Mouse (Mus musculus) kidney, embryonic 15.5 days (tissue): ENCODE measurements around the gene Ccdc13. TPM values are rescaled to one million over a fixed set of nuclear protein-coding genes. Genes with fewer than 3 reads are reported as not detected.

Experiments used
- ATAC-seq: fragments of 200-750 bp; cut with Nextera tagmentation; replicated peaks from 2 replicates; pipeline ENCODE4 v1.8.0; 2017; ENCODE audit warnings: moderate TSS enrichment; ENCODE audit not compliant: low FRiP score
- H3K27ac ChIP-seq: fragments of 300-500 bp; sonication (generic); 2 replicates; pipeline ENCODE4 v1.5.1; 2015; ENCODE audit warnings: mild to moderate bottlenecking, inconsistent platforms
- H3K27me3 ChIP-seq: fragments of 300-500 bp; sonication (generic); 2 replicates; pipeline ENCODE4 v1.6.1; 2015; ENCODE audit warnings: inconsistent platforms
- H3K36me3 ChIP-seq: fragments of 300-500 bp; sonication (generic); 2 replicates; pipeline ENCODE4 v1.6.1; 2015; ENCODE audit warnings: inconsistent platforms
- H3K4me1 ChIP-seq: fragments of 300-500 bp; sonication (generic); 2 replicates; pipeline ENCODE4 v1.6.1; 2015; ENCODE audit warnings: inconsistent platforms
- H3K4me2 ChIP-seq: fragments of 300-500 bp; sonication (generic); 2 replicates; pipeline ENCODE4 v1.6.1; 2015; ENCODE audit warnings: moderate library complexity, mild to moderate bottlenecking, inconsistent platforms
- H3K4me3 ChIP-seq: fragments of 300-500 bp; sonication (generic); replicated peaks from 2 replicates; pipeline ENCODE4 v1.5.1; 2015; ENCODE audit warnings: mild to moderate bottlenecking, inconsistent platforms
- H3K9ac ChIP-seq: fragments of 300-500 bp; sonication (generic); 2 replicates; pipeline ENCODE4 v1.6.1; 2015; ENCODE audit warnings: mild to moderate bottlenecking, inconsistent platforms
- H3K9me3 ChIP-seq: fragments of 300-500 bp; sonication (generic); replicated peaks from 2 replicates; pipeline ENCODE4 v1.6.1; 2016; ENCODE audit warnings: inconsistent platforms
- WGBS: fragments of 180-500 bp; shearing (Covaris S2); methylation state at CpG from one replicate; pipeline ENCODE4 v1.1.7; 2015; ENCODE audit warnings: mixed read lengths; 5-methylcytosine and 5-hydroxymethylcytosine counted together
- polyA plus RNA-seq: library from polyadenylated mRNA; unstranded; fragments of >200 nt; fragmentation: Nextera tagmentation; extraction: Ambion mirVana; gene quantifications from 2 replicates; pipeline ENCODE4 v1.2.1, GENCODE M21; 2015

Ccdc13 gene
- polyA plus RNA-seq, 1 experiment from 2014 or later = 0.47 TPM

DNA sequence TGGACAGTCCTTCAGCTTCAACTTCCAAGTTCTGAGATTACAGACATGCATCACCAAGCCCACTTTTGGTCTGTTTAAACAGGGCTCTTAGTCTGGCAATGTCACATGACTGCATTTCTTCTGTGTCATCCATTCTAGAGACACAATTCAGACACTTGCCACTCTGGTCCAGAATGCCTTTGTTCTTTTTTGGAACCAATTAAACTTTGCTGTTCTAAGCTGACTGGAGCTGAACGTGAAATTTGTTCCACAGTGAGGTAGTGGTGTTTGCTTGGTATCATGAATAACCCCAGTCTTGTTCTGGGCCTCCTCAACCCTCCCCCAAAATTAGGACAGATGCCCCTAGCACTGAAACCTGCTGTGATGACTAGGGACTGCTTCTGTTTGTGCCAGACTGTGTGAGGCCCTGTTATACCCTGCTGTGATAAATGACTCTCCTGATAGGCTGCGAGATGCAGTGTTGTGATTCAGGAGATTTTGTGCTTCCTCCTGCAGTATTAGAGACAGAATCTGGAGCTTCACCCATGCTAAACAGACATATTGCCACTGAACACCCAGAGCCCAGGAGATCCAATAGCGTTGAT lies 26.3 kb upstream of the Ccdc13 start:
- 42% methylated on average over 3 of the region's 3 CpGs for WGBS
- Histone ChIP-seq H3K9ac (no peak overlapping the region), H3K4me1 (peaks cover 3% of the 10 kb centered on the region; the same call in 1 of the 2 replicates), H3K27ac (no peak overlapping the region), H3K27me3 (0 out of 2 replicates have a peak, but pooled peaks cover 3% of the 10 kb centered on the region), H3K4me3 (no peak overlapping the region), H3K9me3 (no peaks in the 10 kb centered on the region), H3K36me3 (no peaks in the 10 kb centered on the region), H3K4me2 (no peak overlapping the region)
- no peak for ATAC-seq

DNA sequence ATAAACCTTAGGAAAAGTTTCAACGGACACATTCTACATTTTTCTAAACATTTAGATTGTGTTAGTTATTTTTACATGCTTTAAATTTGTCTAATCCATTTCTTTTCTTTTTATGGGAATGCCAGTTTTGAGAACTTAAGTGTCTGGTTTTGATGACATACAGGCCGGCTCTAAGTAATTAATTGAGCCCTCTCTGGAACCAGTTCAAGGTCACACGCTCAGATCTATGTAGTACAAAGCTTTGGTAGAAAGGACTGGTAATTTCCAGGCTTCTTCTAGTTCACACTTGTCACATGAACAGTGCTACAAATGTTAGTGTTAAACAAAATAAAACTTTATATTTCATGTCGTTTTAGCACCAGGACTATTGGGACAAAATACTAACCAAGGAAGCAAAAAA lies 25.6 kb upstream of the Ccdc13 start:
- Histone ChIP-seq H3K4me1 (peaks cover 3% of the 10 kb centered on the region; the same call in 1 of the 2 replicates), H3K4me3 (no peak overlapping the region), H3K9me3 (no peaks in the 10 kb centered on the region), H3K9ac (no peak overlapping the region), H3K27me3 (0 out of 2 replicates have a peak, but pooled peaks cover 3% of the 10 kb centered on the region), H3K36me3 (no peaks in the 10 kb centered on the region), H3K27ac (no peak overlapping the region), H3K4me2 (no peak overlapping the region)
- 52% methylated on average over 4 of the region's 4 CpGs for WGBS
- no peak for ATAC-seq

DNA sequence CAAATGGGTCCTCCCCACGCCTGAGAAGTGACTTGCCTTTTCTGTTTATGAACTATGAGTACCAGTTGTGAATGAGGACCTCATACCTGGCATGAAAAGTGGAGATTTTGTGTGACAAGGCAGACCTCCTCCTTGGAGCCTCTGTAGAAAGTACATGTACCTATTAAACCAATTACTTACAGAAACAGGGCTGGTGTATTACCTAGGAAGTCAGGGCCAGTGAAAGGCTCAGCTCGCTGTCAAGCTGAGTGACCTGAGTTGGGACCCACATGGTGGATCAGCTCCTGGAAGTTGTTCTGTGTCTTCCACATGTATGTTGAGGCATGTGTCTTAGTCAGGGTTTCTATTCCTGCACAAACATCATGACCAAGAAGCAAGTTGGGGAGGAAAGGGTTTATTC lies 21.7 kb upstream of the Ccdc13 start:
- no peak overlapping the region for H3K9ac ChIP-seq
- H3K4me1 ChIP-seq = peaks cover 13% of the 10 kb centered on the region
- no peak overlapping the region for H3K27ac ChIP-seq
- ATAC-seq = no peak
- H3K9me3 ChIP-seq = no peaks in the 10 kb centered on the region
- H3K4me2 ChIP-seq = no peak overlapping the region
- H3K36me3 ChIP-seq = no peaks in the 10 kb centered on the region
- 80% methylated on average over 2 of the region's 2 CpGs for WGBS
- H3K27me3 ChIP-seq = no peaks in the 10 kb centered on the region
- no peak overlapping the region for H3K4me3 ChIP-seq

DNA sequence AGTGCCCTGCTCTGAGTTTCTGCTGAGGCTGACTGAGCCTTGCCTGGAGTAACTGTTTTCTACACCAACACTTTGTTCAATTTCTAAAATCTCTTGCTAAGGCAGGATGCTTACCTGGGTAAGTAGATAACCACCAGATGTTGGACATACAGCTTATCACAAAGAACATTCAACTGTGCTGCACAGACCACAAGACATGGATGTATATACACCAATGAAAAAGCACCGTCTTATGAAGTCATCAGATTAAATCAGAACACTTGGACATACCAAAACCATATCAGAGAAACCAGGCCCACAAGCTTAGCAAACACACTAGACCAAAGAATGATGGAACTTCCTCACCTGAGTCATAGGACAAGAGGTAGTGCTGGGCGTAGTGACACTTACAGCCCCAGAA lies 20.1 kb upstream of the Ccdc13 start:
- H3K27me3 ChIP-seq = no peaks in the 10 kb centered on the region
- no peak overlapping the region for H3K9ac ChIP-seq
- WGBS = 92% methylated on average over 2 of the region's 2 CpGs
- H3K36me3 ChIP-seq = no peaks in the 10 kb centered on the region
- no peak overlapping the region for H3K4me3 ChIP-seq
- no peaks in the 10 kb centered on the region for H3K9me3 ChIP-seq
- peaks cover 13% of the 10 kb centered on the region for H3K4me1 ChIP-seq
- no peak for ATAC-seq
- H3K4me2 ChIP-seq = no peak overlapping the region
- no peak overlapping the region for H3K27ac ChIP-seq

DNA sequence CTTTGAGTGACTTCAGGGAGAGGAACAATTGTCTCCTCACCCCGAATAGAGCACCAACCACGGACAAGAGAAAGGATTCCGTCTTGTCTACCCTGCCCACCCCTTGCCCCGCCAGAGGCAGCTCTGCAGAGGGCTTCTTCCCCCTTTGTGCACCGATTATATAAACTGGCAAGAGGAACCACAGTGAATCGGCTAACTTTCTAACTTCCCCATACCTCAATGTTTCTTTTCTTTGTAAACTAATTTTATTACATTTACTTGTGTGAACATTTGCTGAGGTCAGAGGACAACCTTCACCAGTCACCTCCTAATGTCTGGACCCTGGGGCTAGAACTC lies 18.9 kb upstream of the Ccdc13 start, which contains the start of gene Higd1a:
Higd1a (minus strand) TSS at position 210 of the 336 bp plus-strand sequence.
- no peaks in the 10 kb centered on the region for H3K27me3 ChIP-seq
- peaks cover 13% of the 10 kb centered on the region for H3K4me1 ChIP-seq
- WGBS = 15% methylated on average over 6 of the region's 6 CpGs
- no peaks in the 10 kb centered on the region for H3K36me3 ChIP-seq
- no peak for ATAC-seq
- peak within 1 kb of the TSS; percentile 86 for H3K4me2 ChIP-seq
- H3K9me3 ChIP-seq = no peaks in the 10 kb centered on the region
- peak within 1 kb of the TSS; percentile 73 for H3K4me3 ChIP-seq
- peak within 1 kb of the TSS; percentile 98 for H3K27ac ChIP-seq
- peak within 1 kb of the TSS; percentile 82 for H3K9ac ChIP-seq

DNA sequence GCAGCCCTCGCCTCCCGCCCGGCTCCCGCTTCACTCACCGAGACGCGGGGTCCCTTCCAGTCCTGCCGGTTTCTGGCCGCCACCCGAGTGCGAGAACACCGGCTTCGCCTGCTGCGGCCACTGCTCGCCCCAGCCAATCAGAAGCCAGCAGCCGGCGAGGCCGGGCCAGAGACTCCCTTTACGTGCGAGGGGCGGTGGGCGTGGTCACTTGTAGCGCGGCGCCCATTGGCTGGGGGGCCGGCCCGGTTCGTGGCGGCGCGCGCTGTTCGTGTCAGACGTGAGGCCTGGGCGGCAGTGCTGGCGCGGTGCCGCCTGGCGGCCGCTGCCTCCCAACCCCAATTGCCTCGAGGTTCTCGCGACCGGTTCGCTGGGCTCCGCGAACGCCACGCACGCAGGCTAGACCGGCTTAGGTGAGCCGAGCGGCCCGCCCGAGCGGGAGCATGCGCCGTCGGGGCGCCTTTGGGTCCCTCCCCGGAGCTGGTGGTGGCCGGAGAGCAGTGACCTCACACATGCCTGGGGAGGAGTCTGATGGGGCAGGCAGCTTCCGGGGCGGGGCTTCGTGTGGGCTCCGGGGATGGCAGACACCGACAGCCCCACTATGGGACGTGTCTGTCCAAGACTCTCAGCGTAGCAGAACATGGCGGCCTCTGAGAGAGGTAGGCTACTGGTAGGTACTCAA lies 18.4 kb upstream of the Ccdc13 start:
- peak overlapping the region; percentile 73 for H3K4me3 ChIP-seq
- H3K4me1 ChIP-seq = peaks cover 13% of the 10 kb centered on the region
- H3K36me3 ChIP-seq = no peaks in the 10 kb centered on the region
- H3K27me3 ChIP-seq = no peaks in the 10 kb centered on the region
- H3K9me3 ChIP-seq = no peaks in the 10 kb centered on the region
- H3K4me2 ChIP-seq = peak overlapping the region; percentile 86
- peak; percentile 99 for ATAC-seq
- H3K9ac ChIP-seq = peak overlapping the region; percentile 82
- peak overlapping the region; percentile 98 for H3K27ac ChIP-seq
- under 1% methylated on average over 70 of the region's 70 CpGs for WGBS

DNA sequence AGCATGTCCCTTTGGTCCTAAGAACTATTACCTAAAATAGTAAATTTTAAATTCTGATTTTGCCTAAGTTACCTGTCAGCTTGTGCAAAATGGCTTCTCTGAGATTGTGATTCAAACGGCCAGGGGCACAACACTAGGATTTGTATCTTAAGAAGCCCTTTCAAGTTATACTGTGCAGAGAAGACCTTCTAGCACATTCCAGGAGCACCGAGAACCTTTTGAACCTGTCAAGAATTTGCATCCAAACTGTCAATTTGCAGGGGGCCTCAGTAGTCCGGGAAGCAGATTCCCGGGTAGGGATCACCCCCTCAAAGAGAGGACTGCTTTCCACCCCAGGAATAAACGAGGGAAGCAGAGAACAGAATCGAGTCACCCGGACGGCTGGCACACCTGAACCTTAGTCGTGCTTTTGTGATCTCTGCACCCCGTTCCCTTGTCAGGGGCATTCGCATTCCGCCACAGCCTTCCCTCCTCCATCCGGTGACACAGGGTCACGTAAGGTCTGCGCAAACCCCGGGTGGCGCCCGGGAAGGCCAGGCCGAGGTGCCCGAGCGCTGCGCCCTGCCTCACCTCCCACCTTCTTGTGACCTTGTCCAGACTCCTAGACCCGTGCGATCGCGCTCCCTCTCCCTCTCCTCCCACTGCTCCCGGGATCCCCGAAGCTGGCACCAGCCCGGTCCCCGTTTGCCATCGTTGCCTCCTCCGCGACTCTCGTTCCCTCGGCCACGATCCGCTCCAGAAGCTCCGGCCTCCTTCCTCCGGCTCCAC lies 17.6 kb upstream of the Ccdc13 start:
- H3K9me3 ChIP-seq = no peaks in the 10 kb centered on the region
- H3K4me3 ChIP-seq = peak overlapping the region; percentile 73
- H3K4me2 ChIP-seq = peak overlapping the region; percentile 86
- H3K9ac ChIP-seq = peak overlapping the region; percentile 82
- no peaks in the 10 kb centered on the region for H3K27me3 ChIP-seq
- peak overlapping the region; percentile 98 for H3K27ac ChIP-seq
- H3K4me1 ChIP-seq = peaks cover 13% of the 10 kb centered on the region
- H3K36me3 ChIP-seq = peaks cover 5% of the 10 kb centered on the region
- peak; percentile 23; the same call in 1 of the 2 replicates for ATAC-seq
- WGBS = 1% methylated on average over 39 of the region's 39 CpGs

DNA sequence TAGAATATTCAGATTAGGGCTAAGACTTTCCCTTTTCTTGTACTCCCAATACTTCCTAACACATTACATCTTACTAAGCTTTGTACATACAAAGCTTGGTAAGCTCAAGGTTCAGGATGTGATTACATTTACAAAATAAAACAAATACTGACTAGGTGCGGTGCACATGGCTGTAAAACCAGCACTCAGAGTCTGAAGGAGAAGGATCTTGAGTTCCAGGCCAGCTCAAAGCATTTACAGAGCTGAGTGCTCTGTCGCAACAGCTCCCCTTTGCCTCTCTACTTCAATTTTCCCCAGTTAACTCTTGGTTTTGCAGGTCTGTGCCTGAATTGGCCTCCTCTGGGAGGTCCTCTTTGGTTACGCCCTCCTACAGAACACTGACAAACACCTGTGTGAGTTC lies 15.0 kb upstream of the Ccdc13 start:
- Histone ChIP-seq H3K9me3 (no peaks in the 10 kb centered on the region), H3K36me3 (peaks cover 30% of the 10 kb centered on the region), H3K4me1 (peaks cover 13% of the 10 kb centered on the region), H3K27ac (no peak overlapping the region), H3K4me2 (no peak overlapping the region), H3K4me3 (no peak overlapping the region), H3K9ac (no peak overlapping the region), H3K27me3 (no peaks in the 10 kb centered on the region)
- no peak for ATAC-seq
- WGBS = 93% methylated on average over 3 of the region's 3 CpGs

DNA sequence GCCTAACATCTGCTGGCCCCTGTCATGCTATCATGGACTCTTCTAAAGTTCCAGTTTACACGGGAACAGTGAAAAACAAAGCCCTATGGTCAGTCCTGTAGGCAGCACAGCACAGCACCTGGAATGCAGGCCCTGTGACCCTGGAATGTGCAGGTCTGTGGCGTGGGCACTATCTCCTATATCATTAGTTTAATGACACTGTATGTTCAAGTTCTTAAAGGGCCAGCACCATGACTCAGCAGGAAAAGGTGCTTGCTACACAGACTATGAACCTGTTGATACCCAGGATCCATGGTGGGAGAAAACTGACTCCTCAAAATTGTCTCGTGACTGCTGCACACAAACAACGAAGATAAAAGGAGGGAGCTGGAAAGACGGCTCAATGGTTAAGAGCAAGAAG lies 8.6 kb upstream of the Ccdc13 start:
- Histone ChIP-seq H3K27ac (no peak overlapping the region), H3K4me2 (no peak overlapping the region), H3K36me3 (peaks cover 51% of the 10 kb centered on the region), H3K9ac (no peak overlapping the region), H3K9me3 (no peaks in the 10 kb centered on the region), H3K4me3 (no peak overlapping the region), H3K27me3 (no peaks in the 10 kb centered on the region), H3K4me1 (no peaks in the 10 kb centered on the region)
- WGBS = 66% methylated on average over 5 of the region's 5 CpGs
- no peak for ATAC-seq

DNA sequence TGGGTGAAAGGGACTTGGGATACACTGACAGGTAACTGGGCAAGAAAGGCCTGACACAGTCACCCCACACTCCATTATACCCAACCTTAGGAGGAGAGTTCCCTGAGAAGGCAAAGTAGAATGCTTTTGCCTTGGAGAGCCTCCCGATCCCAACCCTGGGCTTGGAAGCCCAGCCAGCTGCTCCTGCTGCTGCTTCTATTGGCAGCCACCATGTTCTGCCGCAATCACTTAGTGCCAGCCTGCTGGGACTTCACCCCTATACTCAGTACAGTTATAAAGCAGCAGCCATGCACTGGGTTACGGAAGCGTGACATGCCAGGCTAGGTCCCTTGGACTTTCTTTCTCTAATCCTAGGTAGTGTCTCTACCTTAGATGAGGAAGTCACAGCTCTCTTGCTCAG lies 7.9 kb upstream of the Ccdc13 start:
- no peak for ATAC-seq
- Histone ChIP-seq H3K36me3 (peaks cover 49% of the 10 kb centered on the region), H3K27me3 (no peaks in the 10 kb centered on the region), H3K4me3 (no peak overlapping the region), H3K4me2 (no peak overlapping the region), H3K9ac (no peak overlapping the region), H3K4me1 (no peaks in the 10 kb centered on the region), H3K9me3 (no peaks in the 10 kb centered on the region), H3K27ac (no peak overlapping the region)
- WGBS = 96% methylated on average over 4 of the region's 4 CpGs

DNA sequence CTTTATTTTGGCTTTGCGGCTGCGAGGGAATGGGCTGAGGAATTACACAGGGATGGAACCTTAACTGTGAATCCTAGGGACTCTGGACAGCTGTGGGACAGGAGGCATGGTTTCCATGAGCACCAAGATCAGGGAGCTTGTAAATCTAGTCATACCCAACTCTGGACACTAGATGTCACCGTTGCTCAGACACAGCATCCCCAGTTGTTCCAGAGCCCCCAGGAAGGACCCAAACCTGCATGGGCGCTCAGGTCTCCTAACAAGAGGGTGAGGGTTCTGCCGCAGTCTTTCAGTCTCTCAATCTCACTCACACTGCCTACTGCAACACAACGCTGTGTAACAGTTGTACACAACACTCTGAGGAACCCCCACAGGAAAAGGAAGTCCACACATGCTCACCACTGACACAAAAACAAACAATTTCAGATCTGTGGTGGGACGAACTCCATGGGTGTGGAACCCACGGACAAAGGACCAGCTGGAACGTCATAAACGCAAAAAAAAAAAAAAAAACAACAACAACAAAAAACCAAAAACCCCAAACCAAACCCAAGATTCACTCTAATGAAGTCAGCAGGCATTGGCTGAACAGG lies 7.4 kb upstream of the Ccdc13 start:
- Histone ChIP-seq H3K4me2 (no peak overlapping the region), H3K27ac (no peak overlapping the region), H3K36me3 (peaks cover 44% of the 10 kb centered on the region), H3K9me3 (no peaks in the 10 kb centered on the region), H3K9ac (no peak overlapping the region), H3K27me3 (no peaks in the 10 kb centered on the region), H3K4me3 (no peak overlapping the region), H3K4me1 (no peaks in the 10 kb centered on the region)
- ATAC-seq = peak; percentile 46; the same call in 1 of the 2 replicates
- WGBS = 41% methylated on average over 10 of the region's 10 CpGs

DNA sequence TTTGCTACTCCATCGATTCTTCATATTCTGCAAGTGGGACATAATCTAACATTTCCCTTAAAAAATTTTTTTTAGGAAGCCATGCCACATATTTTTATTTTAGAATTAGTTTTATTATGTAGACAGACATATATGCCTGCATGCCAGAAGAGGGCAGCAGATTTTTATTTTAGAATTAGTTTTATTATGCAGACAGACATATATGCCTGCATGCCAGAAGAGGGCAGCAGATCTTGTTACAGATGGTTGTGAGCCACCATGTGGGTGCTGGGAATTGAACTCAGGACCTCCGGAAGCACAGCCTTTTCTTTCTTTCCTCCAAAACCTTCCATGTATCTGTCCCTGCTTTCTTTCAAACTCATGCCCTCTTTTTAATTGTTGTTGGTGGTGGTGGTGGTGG lies 3.7 kb upstream of the Ccdc13 start:
- WGBS = 93% methylated on average over 2 of the region's 2 CpGs

More for the DNA sequence above, 3.7 kb upstream of the Ccdc13 start:
- Histone ChIP-seq H3K9me3 (no peaks in the 10 kb centered on the region), H3K4me2 (no peak overlapping the region), H3K36me3 (peaks cover 8% of the 10 kb centered on the region), H3K27me3 (no peaks in the 10 kb centered on the region), H3K27ac (no peak overlapping the region), H3K9ac (no peak overlapping the region), H3K4me3 (no peak overlapping the region), H3K4me1 (peaks cover 12% of the 10 kb centered on the region)
- no peak for ATAC-seq
